8 mouse cellular contexts compared by ENCODE assay signal in the genomic region with DNA sequence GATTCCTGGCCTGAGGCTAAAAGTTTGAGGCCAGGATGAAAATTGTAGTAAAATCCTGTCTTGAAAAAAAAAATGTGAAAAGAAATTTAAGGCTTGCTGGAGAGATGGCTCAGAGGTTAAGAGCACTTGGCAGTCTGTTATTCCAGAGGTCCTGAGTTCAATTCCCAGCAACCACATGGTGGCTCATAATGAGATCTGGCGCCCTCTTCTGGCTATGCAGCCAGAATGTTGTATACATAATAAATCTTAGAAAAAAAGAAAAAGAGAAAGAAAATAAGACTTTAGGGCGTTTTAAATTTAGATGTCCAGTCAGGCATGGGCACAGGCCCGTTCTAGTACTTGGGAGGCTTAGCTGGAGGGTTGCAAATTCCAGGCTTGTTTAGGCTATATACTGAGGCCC. TPM values are rescaled to one million over a fixed set of nuclear protein-coding genes. Genes with fewer than 3 reads are reported as not detected.
A peak's percentile ranks its signal among the peaks of the same experiment; 100 is the strongest.
DNase-seq lines count a peak whose midpoint lies in the region; ATAC-seq lines count a peak whose summit lies in the region.

No protein-coding gene starts in this region.

- H3K27me3 ChIP-seq in liver, embryonic 12.5 days (replicated peaks): no peaks in the 10 kb centered on the region
- no peaks in the 10 kb centered on the region for H3K27me3 ChIP-seq in midbrain, embryonic 11.5 days (ENCODE audit: control insufficient read depth, insufficient read depth, low read length)

- 53% methylated on average over 3 of the region's 3 CpGs for WGBS in liver, embryonic 12.5 days (ENCODE audit: insufficient replicate concordance)
- WGBS in midbrain, embryonic 11.5 days: 67% methylated on average over 3 of the region's 3 CpGs

- H3K4me2 ChIP-seq in liver, embryonic 12.5 days: 0 out of 2 replicates have a peak overlapping the region, but pooled peaks have one; percentile 30
- H3K4me2 ChIP-seq in midbrain, embryonic 11.5 days: no peak overlapping the region

- no peak overlapping the region for H3K9ac ChIP-seq in liver, embryonic 12.5 days
- H3K9ac ChIP-seq in midbrain, embryonic 11.5 days (ENCODE audit: low read length): no peak overlapping the region

- peaks cover 52% of the 10 kb centered on the region for H3K36me3 ChIP-seq in liver, embryonic 12.5 days
- H3K36me3 ChIP-seq in midbrain, embryonic 11.5 days (ENCODE audit: control insufficient read depth, insufficient read depth, low read length): no peaks in the 10 kb centered on the region

- H3K4me1 ChIP-seq in liver, embryonic 12.5 days: peaks cover 75% of the 10 kb centered on the region
- no peaks in the 10 kb centered on the region for H3K4me1 ChIP-seq in midbrain, embryonic 11.5 days (ENCODE audit: control insufficient read depth, insufficient read depth, low read length)

- peak overlapping the region; percentile 83 for H3K27ac ChIP-seq in liver, embryonic 12.5 days
- no peak overlapping the region for H3K27ac ChIP-seq in midbrain, embryonic 11.5 days (ENCODE audit: low read depth, low read length)

- no peaks in the 10 kb centered on the region for H3K9me3 ChIP-seq in liver, embryonic 12.5 days (replicated peaks)
- H3K9me3 ChIP-seq in midbrain, embryonic 11.5 days (ENCODE audit: control insufficient read depth, low read length): no peaks in the 10 kb centered on the region

- no peak overlapping the region for H3K4me3 ChIP-seq in liver, embryonic 12.5 days
- H3K4me3 ChIP-seq in midbrain, embryonic 11.5 days (ENCODE audit: low read depth, low read length): no peak overlapping the region

- peak; percentile 27 for DNase-seq in gastrocnemius, postnatal 10 days
- DNase-seq in gastrocnemius, adult 18-20 months (ENCODE audit: low spot score): no peak
- peak; percentile 70 for DNase-seq in testis, postnatal 10 days (ENCODE audit: low spot score)
- no peak for DNase-seq in testis, postnatal 14 days (ENCODE audit: low spot score)
- peak; percentile 27 to 32 for DNase-seq in thymus, postnatal 36 days
- DNase-seq in gastrocnemius, postnatal 25 days: no peak
- no peak for DNase-seq in midbrain, embryonic 11.5 days (ENCODE audit: low spot score, missing footprints)

- no peak for ATAC-seq in liver, embryonic 12.5 days
- ATAC-seq in midbrain, embryonic 11.5 days (ENCODE audit: low FRiP score): no peak

RNA-seq across cellular contexts. Expression of gene Copz1, which starts 7.2 kb away (rescaled TPM):
- 10 to 100 TPM; 45.3 to 51.4 TPM for total RNA-seq in gastrocnemius, postnatal 10 days (2021)
- 10 to 100 TPM; 35.8 to 37.3 TPM for total RNA-seq in gastrocnemius, adult 18-20 months (2021)
- 246 and 250 TPM in 2 replicates for polyA plus RNA-seq in liver, embryonic 12.5 days (2016; fragmentation: Nextera tagmentation; extraction: Ambion mirVana)
- 10 to 100 TPM; 31.4 to 32.3 TPM for total RNA-seq in gastrocnemius, postnatal 25 days (2021)
- polyA plus RNA-seq in midbrain, embryonic 11.5 days (2014; fragmentation: Nextera tagmentation; extraction: Ambion mirVana): 286 and 307 TPM in 2 replicates

RNA-seq across cellular contexts. Expression of gene Nfe2, which starts 21.5 kb away (rescaled TPM):
- 1 to 10 TPM in 1 of 2 experiments, not detected in 1; 1.2 TPM for total RNA-seq in gastrocnemius, postnatal 10 days (2021)
- not detected for total RNA-seq in gastrocnemius, adult 18-20 months (2021)
- 168 TPM in 2 replicates for polyA plus RNA-seq in liver, embryonic 12.5 days (2016; fragmentation: Nextera tagmentation; extraction: Ambion mirVana)
- total RNA-seq in gastrocnemius, postnatal 25 days (2021): not detected
- polyA plus RNA-seq in midbrain, embryonic 11.5 days (2014; fragmentation: Nextera tagmentation; extraction: Ambion mirVana): 6.8 and 6.9 TPM in 2 replicates

RNA-seq across cellular contexts. Expression of gene Gpr84, which starts 30.7 kb away (rescaled TPM):
- under 1 TPM in 1 of 2 experiments, not detected in 1; 0.14 TPM for total RNA-seq in gastrocnemius, postnatal 10 days (2021)
- not detected for total RNA-seq in gastrocnemius, adult 18-20 months (2021)
- polyA plus RNA-seq in liver, embryonic 12.5 days (2016; fragmentation: Nextera tagmentation; extraction: Ambion mirVana): 0.75 and 0.78 TPM in 2 replicates
- not detected for total RNA-seq in gastrocnemius, postnatal 25 days (2021)
- polyA plus RNA-seq in midbrain, embryonic 11.5 days (2014; fragmentation: Nextera tagmentation; extraction: Ambion mirVana): 0.12 and 0.23 TPM in 2 replicates

RNA-seq across cellular contexts. Expression of gene Hnrnpa1, which starts 39.5 kb away (rescaled TPM):
- 100 to 1,000 TPM; 177 to 187 TPM for total RNA-seq in gastrocnemius, postnatal 10 days (2021)
- 10 to 100 TPM; 77.2 to 94.8 TPM for total RNA-seq in gastrocnemius, adult 18-20 months (2021)
- polyA plus RNA-seq in liver, embryonic 12.5 days (2016; fragmentation: Nextera tagmentation; extraction: Ambion mirVana): 584 and 591 TPM in 2 replicates
- 10 to 100 TPM; 82.8 to 89.0 TPM for total RNA-seq in gastrocnemius, postnatal 25 days (2021)
- polyA plus RNA-seq in midbrain, embryonic 11.5 days (2014; fragmentation: Nextera tagmentation; extraction: Ambion mirVana): 1,348 and 1,391 TPM in 2 replicates

RNA-seq across cellular contexts. Expression of gene Cbx5, which starts 40.1 kb away (rescaled TPM):
- total RNA-seq in gastrocnemius, postnatal 10 days (2021): 10 to 100 TPM; 49.9 to 61.2 TPM
- total RNA-seq in gastrocnemius, adult 18-20 months (2021): 10 to 100 TPM; 25.4 to 35.6 TPM
- polyA plus RNA-seq in liver, embryonic 12.5 days (2016; fragmentation: Nextera tagmentation; extraction: Ambion mirVana): 84.2 and 84.5 TPM in 2 replicates
- 10 to 100 TPM; 29.0 to 29.6 TPM for total RNA-seq in gastrocnemius, postnatal 25 days (2021)
- polyA plus RNA-seq in midbrain, embryonic 11.5 days (2014; fragmentation: Nextera tagmentation; extraction: Ambion mirVana): 206 and 218 TPM in 2 replicates

Comparison
In these comparisons a context has a peak if more than half of its experiments do, and no peak if none do; other contexts are left out.
1. DNase-seq: peak in gastrocnemius, postnatal 10 days (single experiment), testis, postnatal 10 days (single experiment) and thymus, postnatal 36 days (2 of 2); none in gastrocnemius, adult 18-20 months (single experiment), testis, postnatal 14 days (single experiment), gastrocnemius, postnatal 25 days (single experiment) and midbrain, embryonic 11.5 days (single experiment).